Mouse (Mus musculus) G1E (cell line): ENCODE data around the gene Gm4491. TPM values are rescaled to one million over a fixed set of nuclear protein-coding genes. Genes with fewer than 3 reads are reported as not detected.

ENCODE experiments used
- ATAC-seq: 2 replicates; pipeline ENCODE4 v1.8.0; 2016; ENCODE audit warnings: mild to moderate bottlenecking; ENCODE audit not compliant: insufficient number of reproducible peaks, poor library complexity, low FRiP score, severe bottlenecking; ENCODE audit errors: extremely low read depth
- DNase-seq: peaks from one replicate; pipeline ENCODE4 v3.0.0; 2012; ENCODE audit warnings: low spot score
- H3K27me3 ChIP-seq: 2 replicates; pipeline ENCODE4 v1.6.1; 2012; ENCODE audit warnings: mild to moderate bottlenecking, low read length, inconsistent platforms; ENCODE audit not compliant: insufficient read depth
- H3K36me3 ChIP-seq: replicated peaks from 2 replicates; pipeline ENCODE3; 2012; ENCODE audit warnings: mild to moderate bottlenecking, inconsistent platforms
- H3K4me1 ChIP-seq: 2 replicates; pipeline ENCODE4 v1.6.1; 2012; ENCODE audit warnings: low read depth, low read length, inconsistent platforms, mixed read lengths; ENCODE audit not compliant: insufficient read depth
- H3K4me3 ChIP-seq: 2 replicates; pipeline ENCODE4 v1.5.1; 2012; ENCODE audit warnings: low read depth, mild to moderate bottlenecking, inconsistent platforms, low read length, moderate library complexity, mixed read lengths
- H3K9me3 ChIP-seq: replicated peaks from 2 replicates; pipeline ENCODE4 v1.6.1; 2012; ENCODE audit warnings: inconsistent platforms
- CTCF ChIP-seq: IDR thresholded peaks from 2 replicates; pipeline ENCODE4 v1.5.1; 2012; ENCODE audit warnings: low read depth, low read length, inconsistent platforms, mixed read lengths
- GATA1 ChIP-seq: IDR thresholded peaks from 2 replicates; pipeline ENCODE4 v1.6.1; 2012; ENCODE audit warnings: borderline replicate concordance, low read length, inconsistent platforms, mixed read lengths
- GATA2 ChIP-seq: IDR thresholded peaks from 2 replicates; pipeline ENCODE4 v1.6.1; 2012; ENCODE audit warnings: low read depth, low read length, inconsistent platforms, borderline replicate concordance
- POLR2AphosphoS5 ChIP-seq: IDR thresholded peaks from 2 replicates; pipeline ENCODE4 v1.6.1; 2012; ENCODE audit warnings: low read depth, low read length, inconsistent platforms; ENCODE audit not compliant: insufficient replicate concordance
- TAL1 ChIP-seq: conservative IDR thresholded peaks from 2 replicates; pipeline ENCODE4 v1.6.1; 2012; ENCODE audit warnings: low read depth, low read length, inconsistent platforms, mixed read lengths
- polyA plus RNA-seq: library from polyadenylated mRNA; stranded (reverse); fragments of >175 nt; gene quantifications from 2 replicates; pipeline ENCODE4 v1.2.3, GENCODE M21; 2012
- total RNA-seq, 2 experiments: library from RNA; stranded (forward) in 1 of 2; stranded (reverse) in 1 of 2; fragments of 200-1000 nt in 1 of 2; fragments of >200 nt in 1 of 2; fragmentation: Nextera tagmentation in 1 of 2; gene quantifications; 2 replicates each; pipeline ENCODE4 v1.2.3; 2014 to 2017

The Gm4491 gene
- total and polyA plus RNA-seq, 3 experiments, result not detected

GRCm38 (mm10) chr14:57066053-57066452 is 49.6 kb downstream of the Gm4491 start:
- no peak for ATAC-seq
- Histone ChIP-seq H3K36me3 (no peaks in the 10 kb centered on the region), H3K27me3 (peaks cover 3% of the 10 kb centered on the region; the same call in 1 of the 2 replicates), H3K9me3 (no peaks in the 10 kb centered on the region), H3K4me1 (no peaks in the 10 kb centered on the region), H3K4me3 (no peak overlapping the region)
- TF ChIP-seq GATA2, result no peak
- TF ChIP-seq TAL1, result no peak
- no peak for TF ChIP-seq GATA1
- TF ChIP-seq POLR2AphosphoS5, result no peak
- no peak for TF ChIP-seq CTCF
- DNase-seq, result no peak

Other genes with a start within 250 kb of the Gm4491 start
- 118 and 147 TPM in 2 replicates for gene Zmym2, start 229.2 kb downstream of the Gm4491 start, total RNA-seq (2014; fragmentation: Nextera tagmentation)
- gene Zmym2, start 229.2 kb downstream of the Gm4491 start, total RNA-seq (2017), result 57.3 and 58.1 TPM in 2 replicates
- 0.97 and 2.1 TPM in 2 replicates for gene Zmym2, start 229.2 kb downstream of the Gm4491 start, polyA plus RNA-seq
- not detected in 2 replicates for gene Gja3, start 57.8 kb downstream of the Gm4491 start, total RNA-seq (2014; fragmentation: Nextera tagmentation)
- gene Gja3, start 57.8 kb downstream of the Gm4491 start, total RNA-seq (2017), result not detected in 2 replicates
- not detected in 2 replicates for gene Gja3, start 57.8 kb downstream of the Gm4491 start, polyA plus RNA-seq
- gene Gjb2, start 11.2 kb downstream of the Gm4491 start, total RNA-seq (2014; fragmentation: Nextera tagmentation), result not detected in 2 replicates
- gene Gjb2, start 11.2 kb downstream of the Gm4491 start, total RNA-seq (2017), result 0.06 TPM in 1 of 2 replicates, not detected in the other
- not detected in 2 replicates for gene Gjb2, start 11.2 kb downstream of the Gm4491 start, polyA plus RNA-seq
- not detected in 2 replicates for gene Gjb6, start 17.7 kb upstream of the Gm4491 start, total RNA-seq (2014; fragmentation: Nextera tagmentation)
- gene Gjb6, start 17.7 kb upstream of the Gm4491 start, total RNA-seq (2017), result 0.11 TPM in 1 of 2 replicates, not detected in the other
- not detected in 2 replicates for gene Gjb6, start 17.7 kb upstream of the Gm4491 start, polyA plus RNA-seq